Mouse (Mus musculus): ENCODE measurements around the gene Trhde. TPM values are rescaled to one million over a fixed set of nuclear protein-coding genes. Genes with fewer than 3 reads are reported as not detected.
A peak's percentile ranks its signal among the peaks of the same experiment; 100 is the strongest.

Trhde gene
- 0.09 and 0.12 TPM in 2 replicates for polyA plus RNA-seq (2015; fragmentation: Nextera tagmentation; extraction: Ambion mirVana)

- no peak within 1 kb of the TSS for H3K27ac ChIP-seq
- ATAC-seq (replicated peaks; ENCODE audit: low FRiP score, low read depth) (no peak), DNase-seq (ENCODE audit: low spot score) (no peak)
- peak within 1 kb of the TSS; percentile 89 for H3K4me2 ChIP-seq (ENCODE audit: low read length)
- no peaks in the 10 kb centered on the region for H3K36me3 ChIP-seq (ENCODE audit: insufficient read depth, low read length)
- H3K9ac ChIP-seq (ENCODE audit: low read depth, low read length) = 0 out of 2 replicates have a peak within 1 kb of the TSS, but pooled peaks have one; percentile 23
- no peaks in the 10 kb centered on the region for H3K9me3 ChIP-seq (replicated peaks; ENCODE audit: low read length)
- peak within 1 kb of the TSS; percentile 48 for H3K4me3 ChIP-seq (replicated peaks; ENCODE audit: low read depth, low read length)
- H3K27me3 ChIP-seq (ENCODE audit: insufficient read depth, low read length) = peaks cover 22% of the 10 kb centered on the region
- under 1% methylated on average over 30 of the region's 30 CpGs for WGBS
- no peak for TF ChIP-seq CTCF (IDR thresholded peaks at IDR 0.05; ENCODE audit: low read depth)
- H3K4me1 ChIP-seq (replicated peaks; ENCODE audit: insufficient read depth, low read length) = 0 out of 2 replicates have a peak, but pooled peaks cover 7% of the 10 kb centered on the region
Observed at GRCm38 (mm10) chr10:114802161-114802651, at the start of gene Trhde. Trhde (minus strand) TSS chr10:114802307.

GRCm38 (mm10) chr10:114841966-114842365 is 39.9 kb upstream of the Trhde start:
- H3K4me2 ChIP-seq (ENCODE audit: low read length) = no peak overlapping the region
- no peaks in the 10 kb centered on the region for H3K36me3 ChIP-seq (ENCODE audit: insufficient read depth, low read length)
- no peaks in the 10 kb centered on the region for H3K27me3 ChIP-seq (ENCODE audit: insufficient read depth, low read length)
- 88% methylated on average over 12 of the region's 12 CpGs for WGBS
- H3K27ac ChIP-seq = no peak overlapping the region
- no peaks in the 10 kb centered on the region for H3K4me1 ChIP-seq (replicated peaks; ENCODE audit: insufficient read depth, low read length)
- no peak overlapping the region for H3K4me3 ChIP-seq (replicated peaks; ENCODE audit: low read depth, low read length)
- no peak for TF ChIP-seq CTCF (IDR thresholded peaks at IDR 0.05; ENCODE audit: low read depth)
- no peak overlapping the region for H3K9ac ChIP-seq (ENCODE audit: low read depth, low read length)
- no peak for DNase-seq (ENCODE audit: low spot score)
- no peak for ATAC-seq (replicated peaks; ENCODE audit: low FRiP score, low read depth)
- H3K9me3 ChIP-seq (replicated peaks; ENCODE audit: low read length) = no peaks in the 10 kb centered on the region

- Histone ChIP-seq H3K27me3 (ENCODE audit: insufficient read depth, low read length) (no peaks in the 10 kb centered on the region), H3K9me3 (replicated peaks; ENCODE audit: low read length) (no peaks in the 10 kb centered on the region), H3K9ac (ENCODE audit: low read depth, low read length) (no peak overlapping the region), H3K4me2 (ENCODE audit: low read length) (no peak overlapping the region), H3K4me3 (replicated peaks; ENCODE audit: low read depth, low read length) (no peak overlapping the region), H3K27ac (no peak overlapping the region), H3K36me3 (ENCODE audit: insufficient read depth, low read length) (no peaks in the 10 kb centered on the region), H3K4me1 (replicated peaks; ENCODE audit: insufficient read depth, low read length) (no peaks in the 10 kb centered on the region)
- no peak for TF ChIP-seq CTCF (IDR thresholded peaks at IDR 0.05; ENCODE audit: low read depth)
- DNase-seq (ENCODE audit: low spot score) = no peak
- 47% methylated on average over 5 of the region's 5 CpGs for WGBS
- no peak for ATAC-seq (replicated peaks; ENCODE audit: low FRiP score, low read depth)
Observed at GRCm38 (mm10) chr10:114841440-114841839, 39.3 kb upstream of the Trhde start.

- ATAC-seq (replicated peaks; ENCODE audit: low FRiP score, low read depth) (no peak), DNase-seq (ENCODE audit: low spot score) (peak; percentile 1)
- no peaks in the 10 kb centered on the region for H3K36me3 ChIP-seq (ENCODE audit: insufficient read depth, low read length)
- no peaks in the 10 kb centered on the region for H3K4me1 ChIP-seq (replicated peaks; ENCODE audit: insufficient read depth, low read length)
- H3K27ac ChIP-seq = no peak overlapping the region
- H3K27me3 ChIP-seq (ENCODE audit: insufficient read depth, low read length) = no peaks in the 10 kb centered on the region
- H3K9me3 ChIP-seq (replicated peaks; ENCODE audit: low read length) = no peaks in the 10 kb centered on the region
- WGBS = 47% methylated on average over 7 of the region's 7 CpGs
- H3K4me2 ChIP-seq (ENCODE audit: low read length) = no peak overlapping the region
- no peak overlapping the region for H3K4me3 ChIP-seq (replicated peaks; ENCODE audit: low read depth, low read length)
- peak; percentile 13; the same call in 1 of the 2 replicates for TF ChIP-seq CTCF (IDR thresholded peaks at IDR 0.05; ENCODE audit: low read depth)
- no peak overlapping the region for H3K9ac ChIP-seq (ENCODE audit: low read depth, low read length)
Observed at GRCm38 (mm10) chr10:114831313-114831712, 29.2 kb upstream of the Trhde start.

- Histone ChIP-seq H3K9me3 (replicated peaks; ENCODE audit: low read length) (no peaks in the 10 kb centered on the region), H3K4me1 (replicated peaks; ENCODE audit: insufficient read depth, low read length) (no peaks in the 10 kb centered on the region), H3K9ac (ENCODE audit: low read depth, low read length) (no peak overlapping the region), H3K4me3 (replicated peaks; ENCODE audit: low read depth, low read length) (no peak overlapping the region), H3K4me2 (ENCODE audit: low read length) (no peak overlapping the region), H3K27ac (no peak overlapping the region), H3K27me3 (ENCODE audit: insufficient read depth, low read length) (no peaks in the 10 kb centered on the region), H3K36me3 (ENCODE audit: insufficient read depth, low read length) (no peaks in the 10 kb centered on the region)
- 43% methylated on average over 3 of the region's 3 CpGs for WGBS
- no peak for DNase-seq (ENCODE audit: low spot score)
- no peak for ATAC-seq (replicated peaks; ENCODE audit: low FRiP score, low read depth)
- peak; percentile 15; the same call in 1 of the 2 replicates for TF ChIP-seq CTCF (IDR thresholded peaks at IDR 0.05; ENCODE audit: low read depth)
Observed at GRCm38 (mm10) chr10:114808799-114809198, 6.7 kb upstream of the Trhde start.

- Histone ChIP-seq H3K27me3 (ENCODE audit: insufficient read depth, low read length) (peaks cover 14% of the 10 kb centered on the region), H3K9ac (ENCODE audit: low read depth, low read length) (no peak overlapping the region), H3K9me3 (replicated peaks; ENCODE audit: low read length) (no peaks in the 10 kb centered on the region), H3K36me3 (ENCODE audit: insufficient read depth, low read length) (no peaks in the 10 kb centered on the region), H3K27ac (no peak overlapping the region), H3K4me1 (replicated peaks; ENCODE audit: insufficient read depth, low read length) (0 out of 2 replicates have a peak, but pooled peaks cover 7% of the 10 kb centered on the region), H3K4me2 (ENCODE audit: low read length) (no peak overlapping the region), H3K4me3 (replicated peaks; ENCODE audit: low read depth, low read length) (no peak overlapping the region)
- peak; percentile 61 for TF ChIP-seq CTCF (IDR thresholded peaks at IDR 0.05; ENCODE audit: low read depth)
- ATAC-seq (replicated peaks; ENCODE audit: low FRiP score, low read depth) = no peak
- 49% methylated on average over 3 of the region's 3 CpGs for WGBS
- no peak for DNase-seq (ENCODE audit: low spot score)
Observed at GRCm38 (mm10) chr10:114805884-114806283, 3.8 kb upstream of the Trhde start.

Data from kidney, postnatal 0 days (tissue).